Mouse (Mus musculus) heart, postnatal 0 days (tissue): ENCODE data around the gene Zdhhc21.

Source experiments
- CTCF ChIP-seq: IDR thresholded peaks from 2 replicates; pipeline ENCODE4 v1.5.1; 2016; ENCODE audit warnings: antibody characterized with exemption, control low read depth, low read depth
- EP300 ChIP-seq: IDR thresholded peaks from 2 replicates; pipeline ENCODE4 v1.6.1; 2016; ENCODE audit warnings: antibody characterized with exemption, low read depth

- TF ChIP-seq CTCF (no peak), EP300 (no peak)
Observed at GRCm38 (mm10) chr4:82856986-82857385, 2.8 kb downstream of the Zdhhc21 start.
